Mouse (Mus musculus): ENCODE results near the gene 3110082I17Rik.

The 3110082I17Rik gene

DNA sequence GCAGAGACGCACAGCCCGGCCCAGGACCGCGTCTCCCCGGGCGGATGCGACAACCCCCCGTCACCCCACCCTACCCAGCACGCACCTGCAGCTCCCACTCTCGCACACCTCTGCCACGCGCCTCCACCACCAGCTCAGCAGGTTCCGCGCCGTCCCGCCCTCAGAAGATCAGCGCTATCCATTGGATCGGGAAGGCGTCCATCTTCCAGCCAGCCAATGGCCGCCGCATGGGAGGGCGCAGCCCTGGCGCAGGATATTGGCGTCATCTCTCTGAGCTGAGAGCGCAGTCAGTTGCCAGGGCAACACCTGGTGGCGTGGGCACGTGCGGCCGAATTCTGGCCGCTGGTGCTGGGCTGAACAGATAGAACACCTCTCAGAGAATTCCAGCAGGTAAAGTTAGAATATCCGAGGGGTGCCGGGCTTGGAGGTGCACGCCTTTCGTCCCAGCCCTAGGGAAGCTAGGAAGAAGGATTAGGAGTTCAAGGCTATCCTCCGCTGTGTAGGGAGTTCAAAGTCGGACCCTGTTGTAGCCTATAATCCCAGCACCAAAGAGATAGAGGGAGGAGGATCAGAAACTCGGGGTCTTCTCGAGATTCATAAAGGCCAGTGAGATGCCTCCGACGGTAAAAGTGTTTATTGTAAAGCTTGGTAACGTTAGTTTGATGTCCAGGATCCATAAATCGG is at the start of gene 3110082I17Rik:
TSS of gene 3110082I17Rik (minus strand) at position 144 of the 684 bp plus-strand sequence.
- DNase-seq (ENCODE audit: low spot score in 2 of 2), result peak; percentile 96 to 97

DNA sequence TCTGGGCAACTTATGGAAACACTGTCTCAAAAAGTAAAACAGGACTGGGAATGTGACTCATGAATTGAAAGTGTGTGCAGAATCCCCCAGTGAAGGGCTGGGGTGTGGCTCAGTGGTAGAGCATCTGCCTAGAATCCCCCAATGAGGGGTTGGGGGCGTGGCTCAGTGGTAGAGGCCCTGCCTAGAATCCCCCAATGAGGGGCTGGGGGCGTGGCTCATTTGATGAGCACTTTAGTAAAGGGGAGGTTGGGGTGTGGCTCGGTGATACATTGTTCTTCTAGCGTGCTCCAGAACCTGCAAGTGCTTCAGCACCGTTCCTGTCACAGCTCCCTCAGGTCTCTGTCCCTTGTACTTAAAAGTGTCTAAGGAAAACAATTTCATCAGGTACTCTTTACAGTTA is 45.9 kb upstream of the 3110082I17Rik start:
- DNase-seq (ENCODE audit: low spot score in 2 of 2), result no peak

GRCm38 (mm10) chr5:139505073-139505606 is 44.8 kb upstream of the 3110082I17Rik start:
- peak; percentile 47 to 80 for DNase-seq (ENCODE audit: low spot score in 2 of 2)

DNA sequence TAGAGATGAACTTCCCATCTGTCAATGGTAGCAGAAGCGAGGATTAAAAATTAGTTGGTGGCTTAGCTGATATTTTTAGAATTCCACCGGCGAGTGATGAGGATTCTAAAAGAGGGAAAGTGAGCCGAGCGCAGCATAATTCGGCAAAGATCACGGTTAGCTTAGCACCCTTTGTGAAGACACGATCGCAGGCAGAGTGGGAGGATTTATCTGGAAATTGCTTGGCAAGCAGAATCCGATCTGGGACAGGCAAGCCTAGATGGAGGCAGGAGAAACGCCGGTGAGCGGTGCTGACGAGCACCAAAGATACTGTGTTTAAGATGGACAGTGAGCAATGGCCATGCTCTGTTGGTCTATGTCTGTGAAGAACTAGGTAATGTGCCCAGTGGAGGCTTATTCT is 42.0 kb upstream of the 3110082I17Rik start:
- no peak for DNase-seq (ENCODE audit: low spot score in 2 of 2)

DNA sequence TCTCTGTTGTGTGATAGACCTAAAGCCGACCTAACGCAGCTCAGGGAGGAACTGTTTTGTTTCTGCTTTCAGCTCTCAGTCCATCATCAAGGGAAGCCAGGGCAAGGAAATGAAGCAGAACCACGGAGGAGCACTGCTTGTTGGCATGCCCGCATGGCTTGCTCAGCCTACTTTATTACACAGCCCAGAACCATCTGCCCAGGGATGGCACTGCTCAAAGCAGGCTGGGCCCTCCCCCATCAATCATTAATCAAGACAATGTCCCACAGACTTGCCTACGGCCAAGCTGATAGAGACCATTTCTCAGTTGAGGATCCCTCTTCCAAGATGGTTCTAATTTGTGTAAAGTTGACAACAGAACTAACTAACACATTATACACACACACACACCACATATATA is 38.5 kb upstream of the 3110082I17Rik start:
- DNase-seq (ENCODE audit: low spot score in 2 of 2), result no peak

- DNase-seq (ENCODE audit: low spot score in 2 of 2), result no peak
Measured at GRCm38 (mm10) chr5:139496939-139497338, 36.6 kb upstream of the 3110082I17Rik start.

GRCm38 (mm10) chr5:139495019-139495669 is 34.8 kb upstream of the 3110082I17Rik start:
- DNase-seq (ENCODE audit: low spot score in 2 of 2), result no peak

DNA sequence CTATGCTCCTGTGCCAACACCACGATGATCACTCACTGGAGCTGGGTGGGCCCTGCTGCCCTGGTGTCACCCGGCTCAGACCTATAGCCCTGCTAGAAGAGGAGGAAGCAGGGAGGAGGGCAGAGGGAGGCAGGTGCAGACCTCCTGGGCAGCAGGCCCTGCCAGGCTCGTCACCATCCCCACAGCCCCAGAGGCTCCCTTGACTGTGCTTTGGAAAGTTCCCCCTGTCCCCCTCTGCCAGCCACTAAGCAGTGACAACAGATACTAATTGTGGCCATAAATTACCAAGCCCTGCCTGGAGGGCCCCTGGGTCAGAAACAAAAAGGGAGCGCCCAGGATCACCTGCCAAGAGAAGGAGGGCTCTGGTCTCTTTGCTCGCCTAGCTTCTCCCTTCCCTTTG is 33.4 kb upstream of the 3110082I17Rik start:
- DNase-seq (ENCODE audit: low spot score in 2 of 2), result no peak

GRCm38 (mm10) chr5:139491348-139491747 is 31.0 kb upstream of the 3110082I17Rik start:
- DNase-seq (ENCODE audit: low spot score in 2 of 2), result no peak

DNA sequence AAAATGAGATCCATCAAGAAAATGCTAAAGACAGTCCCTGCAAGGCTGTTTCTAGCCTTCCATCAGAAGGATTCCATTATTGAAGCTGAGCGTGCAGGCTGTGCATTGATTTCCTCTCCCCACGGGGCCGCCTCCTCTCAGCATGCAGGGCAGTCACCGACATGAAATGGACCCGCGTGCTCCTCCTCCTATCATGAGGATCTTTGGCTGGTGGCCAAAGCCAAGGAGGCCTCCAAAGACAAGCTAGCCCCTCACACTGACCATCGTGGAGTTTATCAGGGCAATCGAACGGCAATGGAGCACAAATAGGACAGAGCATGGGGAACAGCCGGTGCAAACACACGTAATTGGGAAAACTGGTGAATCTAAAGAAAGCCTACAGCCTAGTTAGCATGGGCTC is 29.8 kb upstream of the 3110082I17Rik start:
- no peak for DNase-seq (ENCODE audit: low spot score in 2 of 2)

GRCm38 (mm10) chr5:139484185-139484814 is 24.0 kb upstream of the 3110082I17Rik start, which contains the start of gene Zfand2a:
TSS of gene Zfand2a (minus strand) at chr5:139484549.
- peak; percentile 98 to 99 for DNase-seq (ENCODE audit: low spot score in 2 of 2)

- DNase-seq (ENCODE audit: low spot score in 2 of 2), result no peak
Measured at GRCm38 (mm10) chr5:139483171-139483848, 23.0 kb upstream of the 3110082I17Rik start.

- DNase-seq (ENCODE audit: low spot score in 2 of 2), result no peak
Measured at GRCm38 (mm10) chr5:139480406-139480805, 20.1 kb upstream of the 3110082I17Rik start.

DNA sequence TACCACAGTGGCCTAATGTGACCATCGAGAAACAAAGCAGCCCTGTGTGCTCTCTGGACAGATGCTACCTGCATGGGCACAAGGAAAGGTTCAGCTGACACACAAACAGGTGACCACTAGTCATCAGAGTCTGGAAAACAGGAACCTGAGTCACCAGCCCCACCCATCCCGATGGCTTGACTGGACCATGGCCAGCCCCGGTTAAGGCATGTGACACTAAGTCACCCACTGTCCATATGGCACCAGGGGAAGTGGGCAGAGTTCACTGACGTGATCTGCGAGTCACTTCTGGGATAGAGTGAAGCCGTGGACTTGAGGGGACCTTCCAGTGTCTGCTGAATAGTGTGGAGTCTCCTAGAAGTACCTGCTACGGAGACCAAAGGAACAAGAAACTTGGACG is 18.8 kb upstream of the 3110082I17Rik start:
- no peak for DNase-seq (ENCODE audit: low spot score in 2 of 2)

DNA sequence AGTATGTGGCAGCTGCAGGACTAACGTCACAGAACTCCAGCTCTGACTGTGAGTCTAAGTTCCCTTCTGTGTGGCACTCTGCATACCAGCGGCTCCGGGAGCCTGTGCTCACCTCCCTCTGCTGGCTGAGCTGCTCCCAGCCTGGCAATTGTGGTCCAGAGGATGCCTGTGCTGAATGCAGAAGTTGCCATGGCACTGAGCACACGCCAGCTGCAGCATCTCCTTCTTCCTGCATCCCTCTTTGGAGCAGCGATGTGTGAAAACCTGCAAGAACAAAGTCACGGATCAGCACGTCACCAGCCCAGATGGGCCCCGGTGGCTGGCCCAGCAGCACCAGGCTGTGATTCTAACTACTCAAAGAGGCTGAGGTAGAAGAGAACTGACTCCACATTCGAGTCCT is 14.4 kb upstream of the 3110082I17Rik start:
- no peak for DNase-seq (ENCODE audit: low spot score in 2 of 2)

- no peak for DNase-seq (ENCODE audit: low spot score in 2 of 2)
Measured at GRCm38 (mm10) chr5:139467998-139468397, 7.7 kb upstream of the 3110082I17Rik start.

DNA sequence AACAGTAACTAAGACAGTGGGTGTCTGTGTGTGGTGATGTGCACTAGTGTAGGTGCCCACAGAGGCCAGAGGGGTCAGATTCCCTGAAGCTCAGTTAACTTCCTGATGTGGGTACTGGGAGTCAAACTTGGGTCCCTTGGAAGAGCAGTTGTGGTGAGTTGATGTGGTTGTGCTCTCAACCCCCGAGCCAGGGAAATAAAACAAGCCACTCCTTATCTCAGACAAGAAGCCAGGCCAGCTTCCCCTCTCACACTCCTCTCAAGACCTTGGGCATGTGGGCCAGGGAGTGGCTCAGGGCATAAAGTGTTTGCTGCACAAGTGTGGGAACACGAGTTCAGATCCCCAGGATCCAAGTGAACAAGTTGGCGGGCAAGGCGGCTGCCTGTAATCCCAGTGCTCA is 6.5 kb upstream of the 3110082I17Rik start:
- no peak for DNase-seq (ENCODE audit: low spot score in 2 of 2)

GRCm38 (mm10) chr5:139466373-139466772 is 6.0 kb upstream of the 3110082I17Rik start:
- DNase-seq (ENCODE audit: low spot score in 2 of 2), result no peak

DNA sequence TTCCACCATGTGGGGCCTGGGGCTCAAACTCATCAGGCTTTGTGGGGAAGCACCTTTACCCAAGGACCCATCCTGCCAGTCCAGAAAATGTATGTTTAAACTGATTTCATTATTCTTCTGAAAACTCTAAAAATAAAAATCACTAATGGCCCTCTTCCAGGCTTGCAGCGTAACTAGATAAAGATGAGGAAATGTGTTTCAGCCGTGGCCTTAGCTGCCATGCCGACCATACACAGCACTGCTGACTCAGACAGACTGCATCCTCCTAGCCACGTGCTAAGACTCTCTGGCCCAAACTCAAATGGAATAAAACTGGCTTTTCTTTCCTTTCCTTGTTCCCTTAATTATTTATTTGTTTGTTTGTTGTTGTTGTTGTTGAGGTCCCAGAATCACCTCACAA is 4.5 kb upstream of the 3110082I17Rik start:
- no peak for DNase-seq (ENCODE audit: low spot score in 2 of 2)

DNA sequence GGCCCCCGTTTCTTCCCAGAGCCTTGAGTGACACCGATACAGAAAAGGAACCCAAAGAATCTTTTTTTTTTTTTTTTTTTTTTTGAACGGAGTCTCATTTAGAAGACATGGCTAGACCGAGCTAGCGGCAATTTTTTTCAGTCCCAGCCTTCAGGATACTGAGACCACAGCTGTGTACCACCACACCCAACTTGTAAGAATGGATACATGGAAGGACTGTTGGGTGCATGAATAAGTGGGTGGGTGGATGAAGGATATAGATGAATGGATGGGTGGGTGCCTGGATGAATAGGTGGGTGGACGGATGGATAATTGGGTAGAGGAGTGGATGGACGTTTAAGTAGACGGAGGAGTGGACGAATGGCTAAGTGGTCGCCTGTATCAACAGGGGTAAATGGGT is 389 bp downstream of the 3110082I17Rik start:
- no peak for DNase-seq (ENCODE audit: low spot score in 2 of 2)

- no peak for DNase-seq (ENCODE audit: low spot score in 2 of 2)
Measured at GRCm38 (mm10) chr5:139457241-139457640, 3.1 kb downstream of the 3110082I17Rik start.

DNA sequence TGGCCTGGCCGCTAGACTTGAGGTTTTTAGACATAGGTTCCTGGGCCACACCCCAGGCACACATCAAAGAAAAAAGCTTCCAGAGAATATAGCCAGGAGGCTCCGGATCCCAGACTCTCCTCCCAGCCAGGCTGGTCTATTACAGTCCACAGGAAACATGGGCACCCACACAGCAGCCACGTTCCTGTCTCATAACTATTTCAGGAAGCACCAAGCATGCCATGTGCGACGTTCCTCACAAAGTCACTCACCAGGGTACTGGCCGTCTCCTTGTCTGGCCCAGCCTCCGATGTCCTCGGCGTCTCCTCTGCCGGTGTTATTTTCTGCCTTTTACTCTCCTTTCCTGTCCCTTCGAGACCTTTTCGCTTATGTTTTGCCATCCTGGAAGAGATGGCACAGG is 5.2 kb downstream of the 3110082I17Rik start:
- no peak for DNase-seq (ENCODE audit: low spot score in 2 of 2)
